Mouse (Mus musculus) left cerebral cortex, postnatal 36 days (tissue): ENCODE data around the gene Mta1. TPM values are rescaled to one million over a fixed set of nuclear protein-coding genes. Genes with fewer than 3 reads are reported as not detected.

Experiments
- DNase-seq, 2 experiments: peaks; one replicate each; pipeline ENCODE4 v3.0.0; 2021 to 2022; ENCODE audit warnings: low spot score in 2 of 2, mixed read lengths in 1 of 2
- intact Hi-C: fragments of 180-260 bp; cut with DNase I; formaldehyde crosslinking; loops from one replicate; pipeline ENCODE4 v1.15.1; 2025
- total RNA-seq, 2 experiments: library from RNA; stranded (reverse); gene quantifications; 2 replicates each; pipeline ENCODE4 v1.2.3; 2021

The Mta1 gene
- total RNA-seq, 2 experiments from 2014 or later = 79.8 to 80.2 TPM

DNA sequence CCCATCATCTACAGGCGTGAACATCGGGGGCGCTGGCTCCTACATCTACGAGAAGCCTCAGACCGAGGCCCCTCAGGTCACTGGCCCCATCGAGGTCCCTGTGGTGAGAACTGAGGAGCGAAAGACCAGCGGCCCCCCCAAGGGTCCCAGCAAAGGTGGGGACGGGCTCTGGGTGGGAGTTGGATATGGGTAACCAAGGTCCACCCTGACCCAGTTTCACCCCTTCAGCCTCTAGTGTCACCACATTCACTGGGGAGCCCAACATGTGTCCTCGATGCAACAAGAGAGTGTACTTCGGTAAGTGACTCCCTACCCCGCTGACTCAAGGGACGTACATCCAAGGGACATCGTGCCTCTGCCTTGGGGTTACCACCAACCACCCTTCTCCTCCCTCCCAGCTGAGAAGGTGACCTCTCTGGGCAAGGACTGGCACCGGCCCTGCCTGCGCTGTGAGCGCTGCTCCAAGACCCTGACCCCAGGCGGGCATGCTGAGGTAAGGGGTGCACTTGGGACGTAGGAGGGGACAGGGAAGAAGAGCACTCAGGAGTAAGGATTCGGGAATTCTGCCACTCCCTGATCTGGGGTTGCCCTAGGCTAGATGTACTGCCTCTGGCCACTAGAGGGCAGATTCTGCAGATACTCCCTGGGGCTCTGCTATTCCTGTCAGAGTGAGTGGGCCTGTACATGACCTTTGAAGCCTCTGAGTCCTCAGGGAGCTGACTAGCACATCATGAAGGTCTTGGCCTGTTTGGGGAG is 46.1 kb downstream of the Mta1 start:
- no peak for DNase-seq
- intact Hi-C loops = loop anchor here (5.0 kb wide), 1 partner anchor 43 kb away; the partner anchor contains the start of gene Tmem121

- no peak for DNase-seq
- intact Hi-C loops = loop anchor here (5.0 kb wide), 1 partner anchor 42 kb away; the partner anchor contains the start of gene Tmem121
Observed at GRCm38 (mm10) chr12:113144886-113145285, 46.8 kb downstream of the Mta1 start.

DNA sequence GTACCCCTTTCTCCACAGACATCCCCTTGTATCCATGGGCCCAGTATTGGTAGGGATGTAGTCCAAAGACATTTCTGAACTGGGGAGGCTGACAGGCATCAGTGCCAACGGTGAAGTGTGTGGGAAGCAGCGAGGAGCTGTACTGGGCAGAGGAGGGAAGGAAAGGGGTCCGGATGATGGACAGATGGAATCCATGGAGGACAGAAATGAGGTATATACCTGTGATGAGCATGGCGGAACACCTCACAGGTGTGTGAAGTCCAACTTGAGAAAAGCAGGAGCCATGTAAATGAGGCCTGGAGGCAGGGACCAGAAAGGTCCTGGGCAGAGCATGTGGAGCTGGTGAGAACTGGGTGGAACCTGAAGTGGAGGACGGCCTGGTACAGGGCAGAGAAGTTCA is 47.5 kb downstream of the Mta1 start:
- no peak for DNase-seq
- intact Hi-C loops = no loop called here

DNA sequence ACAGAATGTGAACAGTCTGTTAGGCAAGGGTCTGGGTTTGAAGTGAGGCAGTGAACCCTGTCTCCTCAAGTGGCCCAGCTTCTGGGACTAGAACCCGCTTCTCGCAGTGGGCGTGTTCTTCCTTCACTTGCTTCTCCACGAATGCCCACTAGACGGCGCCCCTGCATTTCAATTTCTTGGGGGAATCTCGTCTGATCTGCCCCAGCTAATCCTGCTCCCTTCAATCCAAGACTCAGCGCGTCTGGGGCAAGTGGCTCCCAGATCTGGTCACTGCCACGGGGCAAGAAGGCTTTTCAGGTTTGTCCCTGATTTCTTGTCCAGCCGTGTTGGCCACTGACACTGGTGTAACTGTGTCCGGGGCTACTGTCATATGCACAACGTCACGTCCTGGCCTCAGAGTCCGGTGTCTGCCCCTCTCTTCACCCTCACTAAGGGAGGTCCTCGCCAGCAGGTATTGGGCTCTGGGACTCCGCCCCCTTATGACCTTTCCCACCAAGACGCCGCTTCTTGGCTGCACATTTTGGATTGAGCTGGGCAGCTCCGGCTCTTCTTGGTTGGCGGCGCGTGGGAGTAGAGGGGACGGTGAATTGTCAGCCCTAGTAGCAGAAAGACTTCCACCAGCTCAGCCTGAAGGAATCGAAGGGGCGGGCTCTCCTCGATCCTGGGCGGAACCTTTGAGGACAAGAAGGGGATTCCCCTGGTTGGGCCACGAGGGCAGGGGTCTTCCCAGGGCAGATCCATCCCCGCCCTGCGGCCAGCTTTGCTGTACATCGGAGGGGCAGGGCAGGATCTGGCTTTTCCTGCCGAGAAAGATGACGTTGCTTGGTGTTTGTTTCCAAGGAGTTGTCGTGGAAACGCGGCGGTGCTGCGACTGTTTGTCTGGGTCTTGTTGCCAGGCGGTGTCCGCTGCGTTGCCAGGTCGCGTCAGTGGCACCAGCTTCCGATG is 48.3 kb downstream of the Mta1 start, which contains the start of gene Crip1:
TSS of gene Crip1 (plus strand) at position 205 of the 946 bp plus-strand sequence.
- DNase-seq = peak; percentile 80 to 87
- intact Hi-C loops = no loop called here

DNA sequence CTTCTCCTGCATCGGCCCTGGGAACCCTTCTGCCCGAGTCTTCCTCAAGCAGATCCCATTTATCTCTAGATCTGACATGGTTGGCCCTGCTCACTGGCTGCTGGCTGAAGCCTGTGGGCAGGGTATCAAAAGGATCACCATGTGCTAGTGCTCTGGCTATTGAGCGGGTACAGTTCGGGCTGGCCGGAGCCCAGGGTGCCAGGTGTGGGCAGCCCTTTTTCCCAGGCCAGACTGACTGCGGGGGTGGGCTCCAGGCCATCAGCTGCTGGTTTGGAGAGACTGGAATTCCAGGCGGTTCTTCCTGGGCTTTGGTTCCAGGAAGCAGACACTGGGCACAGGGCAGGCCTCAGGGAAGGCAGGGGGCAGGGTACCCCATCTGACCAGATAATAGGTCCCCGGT is 49.4 kb downstream of the Mta1 start:
- intact Hi-C loops = no loop called here
- no peak for DNase-seq

DNA sequence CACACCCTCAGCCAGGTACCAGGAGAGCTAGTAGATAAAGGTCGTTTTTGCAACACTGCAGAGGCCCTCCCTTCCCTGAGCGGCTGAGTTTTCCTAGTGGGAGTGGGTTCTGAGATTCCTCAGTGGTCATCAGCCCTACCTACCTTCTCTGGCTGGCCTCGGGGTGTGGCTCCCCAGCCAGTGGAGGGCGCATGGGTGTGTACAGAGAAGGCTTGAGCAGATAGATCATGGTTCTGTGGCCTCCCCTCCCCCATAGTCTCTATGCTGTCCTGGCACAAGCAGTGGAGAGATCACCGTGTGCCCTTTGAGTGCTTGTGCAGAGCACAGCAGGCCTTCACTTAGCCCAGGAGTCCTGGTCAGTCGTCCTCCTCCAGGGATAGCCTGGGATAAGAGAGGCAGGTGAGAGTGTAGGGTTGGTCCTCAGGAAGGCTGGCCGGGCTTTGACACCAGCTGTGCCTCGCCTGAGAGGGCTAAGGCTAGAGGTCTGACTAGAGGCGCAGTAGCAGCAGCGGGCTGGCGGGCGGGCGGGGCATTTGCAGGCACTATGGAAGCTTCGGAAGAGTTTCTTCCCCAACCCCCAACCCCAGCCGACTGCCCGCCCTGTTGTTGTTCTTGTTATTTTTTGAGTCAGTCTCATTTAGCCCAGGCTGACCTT is 50.4 kb downstream of the Mta1 start:
- intact Hi-C loops = no loop called here
- DNase-seq = no peak

- intact Hi-C loops = no loop called here
- no peak for DNase-seq
Observed at GRCm38 (mm10) chr12:113149341-113149740, 51.3 kb downstream of the Mta1 start.

- no peak for DNase-seq
- intact Hi-C loops = no loop called here
Observed at GRCm38 (mm10) chr12:113149896-113150295, 51.8 kb downstream of the Mta1 start.

GRCm38 (mm10) chr12:113150591-113150990 is 52.5 kb downstream of the Mta1 start:
- no peak for DNase-seq
- intact Hi-C loops = no loop called here

DNA sequence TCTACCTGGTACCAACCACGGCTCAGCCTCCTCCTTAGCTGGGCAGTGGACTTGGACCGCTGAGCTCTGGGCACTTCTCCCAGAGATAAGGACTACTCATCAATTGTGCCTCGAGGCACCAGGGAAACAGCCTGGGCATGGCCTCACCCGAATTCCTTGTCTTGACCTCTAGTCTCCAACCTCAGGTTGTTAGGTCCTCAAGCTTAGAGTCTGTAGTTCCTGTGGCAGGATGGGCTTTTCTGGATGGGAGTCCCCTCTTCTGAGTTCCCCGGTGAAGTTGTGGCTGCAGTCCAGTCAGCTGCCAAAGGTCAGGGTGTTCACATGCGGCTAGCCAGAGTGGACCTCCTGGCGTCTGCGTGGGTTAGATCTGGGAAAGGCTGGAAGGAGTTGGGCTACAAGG is 53.0 kb downstream of the Mta1 start:
- intact Hi-C loops = no loop called here

DNA sequence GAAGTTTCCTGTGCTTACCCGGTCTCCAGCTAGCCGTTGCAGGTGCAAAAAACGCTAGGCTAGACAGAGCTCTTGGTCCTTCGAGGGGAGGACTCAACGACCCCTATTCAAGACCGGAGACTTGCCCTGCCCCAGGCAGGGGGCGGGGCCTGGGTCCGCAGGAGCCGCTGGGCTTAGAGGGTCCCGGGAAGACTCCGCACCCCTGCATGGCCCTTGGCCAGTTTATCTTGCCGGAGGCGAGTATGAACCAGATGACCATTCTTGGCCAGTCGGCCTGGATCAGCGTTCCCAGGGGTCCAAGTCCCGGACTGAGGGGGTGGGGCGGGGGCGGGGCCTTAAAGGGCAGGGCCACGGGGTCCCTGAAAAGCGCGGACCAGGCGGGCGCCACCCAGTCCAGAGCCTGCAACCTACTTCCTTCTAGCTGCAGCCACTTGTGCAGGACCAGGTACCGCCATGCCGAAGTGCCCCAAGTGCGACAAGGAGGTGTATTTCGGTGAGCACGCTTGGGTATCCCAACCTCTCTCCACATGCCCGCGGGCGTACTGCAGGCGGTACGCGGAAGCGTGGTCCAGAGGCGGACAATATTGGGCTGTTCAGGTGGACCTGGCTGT is 53.7 kb downstream of the Mta1 start:
- intact Hi-C loops = no loop called here
- no peak for DNase-seq

More for the DNA sequence above, 53.0 kb downstream of the Mta1 start:
- no peak for DNase-seq

- DNase-seq = no peak
- intact Hi-C loops = no loop called here
Observed at GRCm38 (mm10) chr12:113152272-113152661, 54.2 kb downstream of the Mta1 start.

GRCm38 (mm10) chr12:113152991-113153525 is 55.0 kb downstream of the Mta1 start:
- DNase-seq = no peak
- intact Hi-C loops = no loop called here

DNA sequence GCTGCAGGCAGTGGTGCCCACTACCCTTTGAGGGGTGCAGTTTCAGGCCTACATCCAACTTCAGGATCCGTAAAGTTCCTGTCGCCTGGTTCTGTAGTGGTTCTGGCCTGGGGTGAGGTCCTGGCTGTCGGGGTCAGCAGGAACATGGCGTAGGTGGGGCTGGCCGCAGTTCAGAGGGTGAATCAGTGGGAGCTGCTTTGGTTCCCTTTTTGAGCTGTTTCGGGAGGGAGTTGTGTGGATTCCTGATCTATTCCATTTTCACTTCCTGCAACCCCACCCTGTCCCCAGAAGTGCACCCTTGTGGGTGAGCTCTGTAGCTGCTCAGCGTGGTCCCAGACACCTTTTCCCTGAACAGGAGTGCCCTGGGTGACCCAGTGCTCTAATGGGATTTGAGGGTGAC is 55.9 kb downstream of the Mta1 start:
- DNase-seq = no peak
- intact Hi-C loops = no loop called here

DNA sequence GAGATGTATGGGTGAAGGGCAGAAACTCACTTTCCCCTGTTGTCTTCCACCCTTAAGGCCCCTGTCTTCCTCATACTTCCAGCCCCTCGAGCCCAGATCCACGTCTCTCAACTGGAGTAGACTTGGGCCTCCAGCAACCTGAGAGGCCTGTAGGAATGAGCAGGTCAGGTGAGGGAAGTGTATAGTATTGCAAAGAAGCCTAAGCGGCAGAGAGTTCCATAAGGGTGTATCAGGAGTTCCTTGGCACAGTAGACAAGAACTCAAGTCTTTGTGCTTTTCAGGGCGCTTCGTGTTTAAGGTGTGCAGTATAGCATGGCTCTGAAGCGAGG is 56.6 kb downstream of the Mta1 start:
- DNase-seq = no peak
- intact Hi-C loops = no loop called here

GRCm38 (mm10) chr12:113155076-113155771 is 57.1 kb downstream of the Mta1 start:
- intact Hi-C loops = no loop called here
- no peak for DNase-seq

DNA sequence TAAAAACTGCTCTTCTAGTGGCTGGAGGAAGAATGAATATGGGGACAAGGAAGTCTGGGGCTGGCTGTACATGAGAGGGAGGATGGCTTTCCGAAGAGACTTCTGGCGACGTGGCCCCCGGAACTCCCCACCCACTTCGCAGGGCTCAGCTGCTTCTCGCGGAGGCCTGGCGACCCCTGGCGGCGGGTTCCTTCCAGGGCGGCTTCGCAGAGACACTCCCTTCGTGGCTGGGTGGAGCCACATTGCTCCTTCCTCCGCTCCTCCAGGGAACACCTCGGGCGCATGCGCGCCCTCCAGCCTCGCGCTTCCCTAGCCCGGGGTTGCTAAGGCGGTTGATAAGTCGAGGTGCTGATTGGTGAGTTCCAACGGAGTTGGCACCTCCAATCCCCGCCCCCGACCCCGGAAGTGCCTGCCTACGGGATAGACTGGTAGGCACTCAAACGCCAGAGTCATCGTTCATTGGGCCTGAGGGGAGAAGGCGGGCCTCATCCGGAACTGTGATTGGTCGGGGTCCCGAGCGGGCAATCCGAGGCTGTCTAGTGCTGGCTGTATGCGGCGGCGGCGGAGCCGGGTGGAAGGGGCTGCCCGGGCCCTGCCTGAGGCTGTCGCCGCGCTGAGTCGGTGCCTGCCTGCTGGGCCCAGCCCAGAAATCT is 57.9 kb downstream of the Mta1 start, which contains the start of gene Tedc1:
TSS of gene Tedc1 (plus strand) at position 535 of the 653 bp plus-strand sequence.
- intact Hi-C loops = no loop called here
- peak; percentile 99 to 100 for DNase-seq

DNA sequence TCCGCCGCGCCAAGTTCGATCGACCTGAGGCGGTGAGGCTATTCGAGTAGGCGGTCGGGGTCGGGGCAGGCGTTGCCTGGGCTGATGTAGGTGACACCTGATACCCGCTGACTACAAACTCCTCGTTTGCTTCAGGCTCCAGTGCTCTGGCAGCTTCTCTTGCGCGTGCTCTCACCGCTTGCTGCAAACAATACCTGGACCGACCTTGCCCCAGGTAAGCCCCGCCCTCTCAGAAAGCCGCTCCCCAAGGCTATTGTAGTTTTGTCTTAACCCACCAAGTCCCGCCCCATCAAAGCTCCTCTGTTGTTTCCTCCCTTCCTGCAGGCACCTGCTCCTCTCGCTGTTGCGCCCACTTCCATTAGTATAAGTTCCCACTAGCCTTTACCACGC is 58.5 kb downstream of the Mta1 start:
- intact Hi-C loops = no loop called here
- DNase-seq = no peak
